Mouse (Mus musculus): ENCODE results near the gene Acot4.
"Not testable (repeated sequence)": the region's sequence is repeated elsewhere in the genome, so short reads cannot be mapped to it uniquely, and the experiment has no call there.

Gene Acot4

GRCm38 (mm10) chr12:84038241-84038640, at the start of gene Acot4:
TSS of gene Acot4 (plus strand) at chr12:84038379.
- not testable (repeated sequence) for DNase-seq (ENCODE audit: low spot score in 2 of 2)

DNA sequence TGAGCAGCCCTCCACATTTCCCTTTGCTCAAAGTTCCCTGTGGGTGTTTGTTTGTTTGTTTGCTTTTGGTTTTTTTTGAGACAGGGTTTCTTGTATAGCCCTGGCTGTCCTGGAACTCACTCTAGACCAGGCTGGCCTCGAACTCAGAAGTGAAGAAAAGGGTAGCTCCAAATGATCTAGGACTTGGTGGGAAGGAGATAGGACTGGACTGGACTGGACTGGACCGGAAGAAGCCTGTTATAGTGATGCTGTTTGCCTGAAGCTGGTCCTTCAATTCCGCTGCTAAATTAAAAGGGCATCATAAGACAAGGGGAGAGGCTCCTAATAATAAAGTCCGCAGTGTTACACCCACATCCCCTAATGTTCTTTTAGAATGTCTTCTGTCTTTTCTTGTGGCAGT, 49.7 kb upstream of the Acot4 start:
- DNase-seq (ENCODE audit: low spot score in 2 of 2): no peak

GRCm38 (mm10) chr12:83989378-83989777, 48.8 kb upstream of the Acot4 start:
- no peak for DNase-seq (ENCODE audit: low spot score in 2 of 2)

GRCm38 (mm10) chr12:83997221-83997620, 41.0 kb upstream of the Acot4 start:
- peak in 1 of 2 experiments; percentile 26 for DNase-seq (ENCODE audit: low spot score in 2 of 2)

DNA sequence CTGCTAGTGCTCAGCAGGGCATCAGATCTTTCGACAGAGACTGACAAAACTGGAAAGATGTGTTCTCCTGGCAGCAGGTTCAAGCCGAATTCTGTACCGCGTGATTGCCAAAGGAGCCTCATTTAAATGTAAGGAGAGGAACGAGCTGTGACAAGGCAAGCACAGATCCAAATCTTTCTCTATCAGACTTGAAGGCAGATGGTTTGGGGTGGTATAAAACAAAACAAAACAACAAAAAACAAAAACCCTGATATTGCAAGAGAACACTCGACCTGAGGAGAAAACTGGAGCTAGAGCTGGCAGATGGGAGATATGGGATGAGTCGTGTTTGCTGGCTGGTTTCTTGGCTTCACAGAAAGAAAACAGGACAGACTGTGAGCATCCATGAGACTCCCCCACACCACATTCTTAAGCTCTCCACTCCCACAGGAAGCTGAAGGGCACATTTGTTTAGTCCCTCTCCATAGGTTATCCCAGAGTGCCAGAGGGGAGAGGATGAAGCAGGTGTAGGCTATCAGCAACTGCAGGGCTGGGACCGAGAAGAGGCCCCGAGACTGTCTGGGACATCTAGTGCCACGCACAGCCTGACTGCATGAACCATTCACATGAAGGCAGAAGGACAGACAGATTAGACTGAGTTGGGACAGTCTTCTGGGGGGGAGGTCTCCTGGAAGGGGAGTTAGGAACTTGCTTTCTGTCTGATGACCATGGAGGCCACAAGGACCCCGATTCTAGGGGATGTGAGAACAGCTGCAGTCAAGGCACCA, 39.7 kb upstream of the Acot4 start:
- no peak for DNase-seq (ENCODE audit: low spot score in 2 of 2)

DNA sequence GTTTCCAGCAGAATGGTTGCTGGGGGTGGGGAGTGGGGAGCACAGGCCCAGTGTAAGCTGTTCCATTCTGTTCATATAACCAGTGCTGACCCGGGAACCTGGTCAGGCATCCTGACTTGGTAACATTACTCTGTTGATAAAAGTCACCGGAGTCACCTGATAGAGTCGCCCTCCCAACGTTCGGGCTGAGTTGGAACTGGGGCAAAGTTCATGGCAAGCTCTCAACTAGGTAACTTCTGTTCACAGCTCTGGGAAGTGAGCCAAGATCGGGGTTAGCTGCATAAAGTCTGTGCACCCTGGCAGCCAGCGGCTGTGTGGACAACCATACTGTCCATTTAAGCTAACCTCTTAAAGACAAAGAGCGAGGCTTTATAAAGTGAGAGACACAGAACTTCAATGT, 38.9 kb upstream of the Acot4 start:
- peak; percentile 18 to 27 for DNase-seq (ENCODE audit: low spot score in 2 of 2)

DNA sequence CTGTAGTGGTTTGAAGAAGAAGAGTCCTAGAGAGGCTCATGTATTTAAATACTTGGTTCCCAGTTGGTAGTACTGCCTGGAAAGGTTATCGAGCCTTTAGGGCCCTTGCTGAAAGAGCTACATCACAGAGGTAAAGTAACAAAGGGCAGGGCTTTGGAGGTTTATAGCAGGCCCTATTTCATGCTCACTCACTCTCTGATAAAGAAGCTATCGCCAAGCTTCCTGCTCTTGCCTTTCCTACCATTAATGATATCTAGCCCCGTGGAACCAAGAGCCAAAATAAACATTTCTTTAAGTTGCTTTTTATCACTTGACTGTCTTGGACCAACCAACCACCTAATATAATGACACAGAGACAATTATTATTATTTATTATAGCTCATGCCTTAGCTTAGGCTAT, 37.8 kb upstream of the Acot4 start:
- DNase-seq (ENCODE audit: low spot score in 2 of 2): no peak

GRCm38 (mm10) chr12:84003866-84004265, 34.3 kb upstream of the Acot4 start:
- no peak for DNase-seq (ENCODE audit: low spot score in 2 of 2)

DNA sequence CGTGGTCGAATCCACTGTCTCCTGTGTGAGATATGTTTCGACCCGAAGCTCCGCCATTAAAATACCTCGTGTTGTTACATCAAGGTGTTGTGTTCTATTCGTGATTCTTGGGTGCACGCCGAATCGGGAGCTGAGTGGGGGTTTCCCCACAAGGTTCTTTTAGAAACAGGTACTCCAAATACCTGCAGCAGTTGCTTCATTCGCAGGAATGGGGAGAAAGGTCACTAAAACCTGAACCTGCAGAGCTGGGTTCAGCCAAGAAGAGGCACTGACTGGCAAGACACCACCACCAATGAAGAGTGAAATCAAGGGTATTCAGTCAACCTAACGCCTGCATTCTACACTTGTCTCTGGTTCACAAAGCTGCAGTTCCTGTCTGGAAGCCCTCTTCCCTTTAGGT, 29.9 kb upstream of the Acot4 start:
- no peak for DNase-seq (ENCODE audit: low spot score in 2 of 2)

DNA sequence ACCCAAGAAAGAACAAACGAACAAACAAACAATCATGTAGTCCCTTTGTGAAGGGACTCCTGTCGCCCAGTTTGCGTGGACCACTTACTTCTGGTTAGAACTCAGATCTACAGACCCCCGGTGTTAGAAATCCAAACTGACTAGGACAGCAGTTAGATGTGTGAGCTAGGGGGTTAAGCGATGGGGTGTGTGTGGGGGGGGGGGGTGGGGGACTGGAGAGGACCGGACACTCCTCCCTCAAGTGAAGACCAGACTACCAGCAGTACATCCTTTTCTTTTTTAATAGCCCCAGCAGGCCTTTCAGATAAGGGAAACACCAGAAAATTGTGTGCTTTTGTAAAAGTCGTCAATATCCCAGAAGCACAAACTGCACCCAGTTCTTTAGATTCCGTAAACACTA, 29.4 kb upstream of the Acot4 start:
- no peak for DNase-seq (ENCODE audit: low spot score in 2 of 2)

- DNase-seq (ENCODE audit: low spot score in 2 of 2): peak; percentile 22 to 26
Observed at GRCm38 (mm10) chr12:84009171-84009965, 28.8 kb upstream of the Acot4 start, which contains the start of gene Acot1. TSS of gene Acot1 (plus strand) at chr12:84009490.

DNA sequence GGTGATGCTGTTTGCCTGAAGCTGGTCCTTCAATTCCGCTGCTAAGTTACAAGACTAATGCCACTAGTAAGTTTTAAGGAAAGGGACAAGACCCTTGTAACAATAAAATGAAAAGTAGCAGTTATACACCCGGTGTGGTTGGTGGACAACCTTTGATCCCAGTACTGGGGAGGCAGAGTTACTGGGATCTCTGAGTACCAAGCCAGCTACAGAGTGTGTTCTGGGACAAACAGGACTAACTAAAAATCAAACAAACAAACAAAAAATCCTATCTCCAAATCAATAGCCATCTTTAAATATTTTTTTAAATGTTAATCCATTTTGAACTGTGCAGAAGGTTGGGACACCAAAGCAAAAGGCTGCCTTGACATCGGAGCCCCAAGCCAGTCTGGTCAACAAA, 28.0 kb upstream of the Acot4 start:
- DNase-seq (ENCODE audit: low spot score in 2 of 2): no peak

- no peak for DNase-seq (ENCODE audit: low spot score in 2 of 2)
Observed at GRCm38 (mm10) chr12:84011251-84012040, 26.7 kb upstream of the Acot4 start.

DNA sequence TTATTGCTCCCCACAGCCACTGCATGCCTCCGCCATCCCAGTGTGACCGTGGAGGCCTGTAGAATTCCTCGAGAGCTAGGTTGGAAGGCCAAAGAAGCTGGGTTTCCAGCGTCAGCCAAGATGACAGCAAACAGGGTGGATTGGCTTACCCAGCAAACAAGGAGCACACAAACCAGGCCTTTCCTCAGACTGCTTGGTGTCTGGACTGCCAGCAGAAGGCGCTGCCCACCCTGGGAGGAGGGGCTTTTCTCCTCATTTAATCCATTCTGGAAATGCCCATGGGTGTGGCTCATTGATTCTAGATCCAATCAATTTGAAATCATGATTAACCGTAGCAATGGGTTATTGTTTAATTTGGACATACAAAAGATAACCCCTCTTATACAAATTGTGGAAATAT, 25.0 kb upstream of the Acot4 start:
- no peak for DNase-seq (ENCODE audit: low spot score in 2 of 2)

DNA sequence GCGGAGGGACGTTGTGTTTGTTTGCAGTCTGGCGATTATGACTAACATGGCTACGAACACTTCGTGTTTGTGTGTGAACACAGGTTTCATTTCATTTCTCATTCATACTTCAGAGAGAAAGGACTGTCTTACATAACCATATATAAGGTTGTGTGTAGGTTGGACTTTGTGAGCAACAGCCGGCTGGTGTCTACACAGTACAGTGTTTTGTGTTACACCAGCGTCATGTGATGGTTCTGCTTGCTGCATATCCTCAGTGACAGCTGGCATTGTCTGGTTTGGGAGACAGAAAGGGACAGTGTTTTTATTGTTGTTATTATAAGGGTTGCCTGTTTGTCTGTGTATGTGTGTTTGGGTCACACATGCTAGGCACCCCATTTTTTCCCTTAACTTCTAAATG, 24.5 kb upstream of the Acot4 start:
- DNase-seq (ENCODE audit: low spot score in 2 of 2): no peak

GRCm38 (mm10) chr12:84020528-84020927, 17.7 kb upstream of the Acot4 start:
- DNase-seq (ENCODE audit: low spot score in 2 of 2): peak; percentile 49 to 59

- DNase-seq (ENCODE audit: low spot score in 2 of 2): not testable (repeated sequence)
Observed at GRCm38 (mm10) chr12:84022266-84022665, 15.9 kb upstream of the Acot4 start.

DNA sequence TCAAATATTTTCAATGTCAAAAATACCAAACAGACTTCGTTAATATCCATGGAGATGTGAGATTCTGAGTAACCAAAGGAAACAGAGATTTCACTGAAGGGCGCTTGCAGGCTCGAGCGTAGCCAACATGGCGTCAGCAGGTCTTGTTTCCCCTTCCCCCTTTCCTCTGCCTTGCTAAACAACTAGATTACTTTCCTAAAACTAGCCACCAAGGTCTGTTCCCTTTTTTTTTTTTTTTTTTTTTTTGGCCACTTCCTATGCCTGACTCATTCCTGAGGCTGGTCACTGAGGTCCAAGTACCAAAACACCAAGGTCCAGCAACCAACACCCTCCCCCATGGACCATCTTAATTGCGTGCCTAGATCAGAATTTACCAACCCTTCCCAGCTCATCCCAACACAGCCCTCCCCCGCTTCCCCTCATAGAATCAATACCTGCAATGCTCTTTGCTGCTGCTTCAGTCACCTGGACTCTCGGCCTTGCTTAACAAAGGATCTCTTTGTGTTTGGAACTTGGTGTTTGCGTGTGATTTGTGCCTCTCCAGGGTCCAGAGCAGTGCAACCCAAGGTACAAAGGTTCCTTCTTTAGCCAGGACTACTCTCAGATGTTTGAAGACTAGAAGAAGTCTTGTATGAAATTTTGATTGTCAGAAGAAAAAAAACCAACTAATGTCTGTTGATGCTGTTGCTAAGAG, 15.0 kb upstream of the Acot4 start:
- no peak for DNase-seq (ENCODE audit: low spot score in 2 of 2)

- DNase-seq (ENCODE audit: low spot score in 2 of 2): no peak
Observed at GRCm38 (mm10) chr12:84025888-84026287, 12.3 kb upstream of the Acot4 start.

GRCm38 (mm10) chr12:84028328-84028727, 9.9 kb upstream of the Acot4 start:
- not testable (repeated sequence) for DNase-seq (ENCODE audit: low spot score in 2 of 2)

DNA sequence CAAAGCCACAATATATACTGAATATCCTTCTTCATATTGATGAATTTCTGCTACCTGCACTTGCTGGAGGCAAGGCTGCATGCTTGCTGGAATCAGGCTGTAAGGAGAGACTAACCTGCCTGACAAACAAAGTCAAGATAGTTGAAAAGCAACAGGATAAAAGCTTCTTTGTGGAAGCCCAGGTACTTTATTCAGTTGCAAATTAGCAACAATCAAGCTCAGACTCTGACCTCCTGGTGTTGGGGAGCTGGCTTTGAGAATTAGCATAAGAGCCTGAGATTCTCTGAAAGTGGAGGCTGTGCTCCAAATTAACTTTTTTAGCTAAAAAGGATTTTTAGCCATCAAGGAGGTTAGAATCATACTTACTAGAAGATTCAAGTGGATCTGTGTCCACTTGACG, 9.1 kb upstream of the Acot4 start:
- DNase-seq (ENCODE audit: low spot score in 2 of 2): not testable (repeated sequence)
